Mouse (Mus musculus) limb, embryonic 15.5 days (tissue): ENCODE data around the gene Cenpf. TPM values are rescaled to one million over a fixed set of nuclear protein-coding genes. Genes with fewer than 3 reads are reported as not detected.

Source experiments
- ATAC-seq: fragments of 200-750 bp; cut with Nextera tagmentation; 2 replicates; pipeline ENCODE4 v1.8.0; 2017; ENCODE audit warnings: low read depth, moderate TSS enrichment; ENCODE audit not compliant: insufficient number of reproducible peaks, low FRiP score, low TSS enrichment
- H3K27ac ChIP-seq: fragments of 300-500 bp; sonication (generic); 2 replicates; pipeline ENCODE4 v1.5.1; 2015; ENCODE audit warnings: moderate library complexity, mild to moderate bottlenecking, inconsistent platforms
- H3K27me3 ChIP-seq: fragments of 300-500 bp; sonication (generic); 2 replicates; pipeline ENCODE4 v1.6.1; 2015; ENCODE audit warnings: inconsistent platforms
- H3K36me3 ChIP-seq: fragments of 300-500 bp; sonication (generic); 2 replicates; pipeline ENCODE4 v1.6.1; 2015; ENCODE audit warnings: inconsistent platforms
- H3K4me1 ChIP-seq: fragments of 300-500 bp; sonication (generic); 2 replicates; pipeline ENCODE4 v1.6.1; 2015; ENCODE audit warnings: inconsistent platforms
- H3K4me2 ChIP-seq: fragments of 300-500 bp; sonication (generic); 2 replicates; pipeline ENCODE4 v1.6.1; 2015; ENCODE audit warnings: mild to moderate bottlenecking, inconsistent platforms
- H3K4me3 ChIP-seq: fragments of 300-500 bp; sonication (generic); 2 replicates; pipeline ENCODE4 v1.5.1; 2015; ENCODE audit warnings: mild to moderate bottlenecking, inconsistent platforms
- H3K9ac ChIP-seq: fragments of 300-500 bp; sonication (generic); 2 replicates; pipeline ENCODE4 v1.6.1; 2015; ENCODE audit warnings: inconsistent platforms
- H3K9me3 ChIP-seq: fragments of 300-500 bp; sonication (generic); 2 replicates; pipeline ENCODE4 v1.6.1; 2016; ENCODE audit warnings: inconsistent platforms
- WGBS: fragments of 180-500 bp; shearing (Covaris S2); methylation state at CpG from one replicate; pipeline ENCODE4 v1.1.7; 2015; 5-methylcytosine and 5-hydroxymethylcytosine counted together
- polyA plus RNA-seq: library from polyadenylated mRNA; unstranded; fragments of >200 nt; fragmentation: Nextera tagmentation; extraction: Ambion mirVana; gene quantifications from 2 replicates; pipeline ENCODE4 v1.2.1, GENCODE M21; 2015

Gene Cenpf
- polyA plus RNA-seq, 1 experiment from 2014 or later, result 65.8 TPM

DNA sequence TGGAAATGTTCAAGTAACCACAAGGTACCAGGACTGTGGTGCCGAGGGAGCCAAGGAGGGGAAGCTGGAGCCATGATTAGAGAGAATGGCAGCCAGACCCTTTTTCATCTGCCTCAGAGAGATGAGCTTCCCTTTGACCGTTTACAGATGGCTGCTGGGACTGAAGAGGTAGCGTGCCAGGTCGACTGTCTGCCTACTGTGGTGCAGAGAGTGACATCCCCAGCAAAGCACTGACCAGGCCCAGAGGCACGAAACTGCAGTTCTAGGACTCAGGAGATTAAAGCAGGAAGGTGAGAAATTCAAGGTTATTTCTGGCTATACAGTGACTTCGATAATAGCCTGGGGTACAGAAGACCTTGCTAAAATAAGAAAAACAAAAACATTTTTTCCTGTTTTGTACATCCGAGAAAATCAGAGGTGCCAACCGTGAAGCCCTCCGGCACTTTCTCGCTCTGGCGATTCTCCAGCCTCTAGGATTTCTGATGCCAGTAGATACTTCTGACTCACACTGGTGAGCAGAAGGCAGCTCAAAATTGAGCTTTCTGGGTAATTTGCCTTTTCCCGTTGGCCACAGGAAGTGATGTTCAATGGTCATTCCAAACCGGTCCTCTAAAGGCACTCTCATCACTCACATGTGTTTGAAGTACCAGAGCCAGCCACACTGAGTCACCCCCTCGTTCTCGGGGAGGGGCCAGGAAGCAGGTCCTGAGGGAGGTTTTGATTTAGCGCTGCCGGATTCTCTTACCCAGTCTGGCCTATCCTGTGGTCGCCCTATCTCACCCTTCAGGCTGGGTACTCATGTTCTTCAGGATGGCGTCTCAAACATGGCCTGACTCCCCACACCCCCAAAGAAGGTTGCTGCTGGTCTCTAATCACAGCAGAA lies 28.3 kb upstream of the Cenpf start:
- Histone ChIP-seq H3K9me3 (no peaks in the 10 kb centered on the region), H3K27ac (no peak overlapping the region), H3K4me3 (no peak overlapping the region), H3K27me3 (no peaks in the 10 kb centered on the region), H3K9ac (no peak overlapping the region), H3K4me1 (peaks cover 2% of the 10 kb centered on the region; the same call in 1 of the 2 replicates), H3K4me2 (no peak overlapping the region), H3K36me3 (no peaks in the 10 kb centered on the region)
- WGBS, result 41% methylated on average over 19 of the region's 19 CpGs
- ATAC-seq, result no peak

GRCm38 (mm10) chr1:189709001-189709400 lies 21.1 kb upstream of the Cenpf start:
- WGBS, result 40% methylated on average over 8 of the region's 8 CpGs
- Histone ChIP-seq H3K9ac (no peak overlapping the region), H3K4me2 (no peak overlapping the region), H3K4me1 (peaks cover 41% of the 10 kb centered on the region), H3K9me3 (no peaks in the 10 kb centered on the region), H3K27ac (peak overlapping the region; percentile 75), H3K27me3 (no peaks in the 10 kb centered on the region), H3K36me3 (no peaks in the 10 kb centered on the region), H3K4me3 (no peak overlapping the region)
- 0 out of 2 replicates have a peak, but pooled peaks have one; percentile 48 for ATAC-seq

GRCm38 (mm10) chr1:189707419-189707818 lies 19.5 kb upstream of the Cenpf start:
- no peak for ATAC-seq
- 31% methylated on average over 5 of the region's 5 CpGs for WGBS
- H3K27me3 ChIP-seq, result no peaks in the 10 kb centered on the region
- H3K4me2 ChIP-seq, result no peak overlapping the region
- 0 out of 2 replicates have a peak overlapping the region, but pooled peaks have one; percentile 11 for H3K9ac ChIP-seq
- no peaks in the 10 kb centered on the region for H3K9me3 ChIP-seq
- H3K36me3 ChIP-seq, result no peaks in the 10 kb centered on the region
- peak overlapping the region; percentile 65 for H3K27ac ChIP-seq
- peaks cover 47% of the 10 kb centered on the region for H3K4me1 ChIP-seq
- H3K4me3 ChIP-seq, result no peak overlapping the region

DNA sequence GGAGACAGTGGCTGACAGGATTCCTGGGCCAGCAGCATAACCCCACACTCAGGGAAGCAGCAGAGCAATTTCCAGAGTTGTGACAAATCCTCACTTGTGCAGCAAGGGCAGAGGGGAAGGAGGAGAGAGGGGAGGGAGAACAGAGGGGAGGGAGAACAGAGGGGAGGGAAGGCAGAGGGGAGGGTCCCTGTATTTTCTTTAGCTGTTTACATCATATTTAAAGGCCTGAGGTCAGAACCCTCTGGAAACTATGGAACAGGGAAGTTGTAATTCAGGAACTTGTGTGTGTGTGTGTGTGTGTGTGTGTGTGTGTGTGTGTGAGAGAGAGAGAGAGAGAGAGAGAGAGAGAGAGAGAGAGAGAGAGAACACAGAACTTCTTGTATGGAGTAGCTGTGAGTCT lies 19.1 kb upstream of the Cenpf start:
- Histone ChIP-seq H3K9ac (no peak overlapping the region), H3K36me3 (no peaks in the 10 kb centered on the region), H3K27ac (peak overlapping the region; percentile 38; the same call in 1 of the 2 replicates), H3K4me1 (peaks cover 50% of the 10 kb centered on the region), H3K9me3 (no peaks in the 10 kb centered on the region), H3K27me3 (no peaks in the 10 kb centered on the region), H3K4me2 (no peak overlapping the region), H3K4me3 (no peak overlapping the region)
- no peak for ATAC-seq

- H3K9me3 ChIP-seq, result no peaks in the 10 kb centered on the region
- H3K27ac ChIP-seq, result peak overlapping the region; percentile 38; the same call in 1 of the 2 replicates
- peaks cover 51% of the 10 kb centered on the region for H3K4me1 ChIP-seq
- no peaks in the 10 kb centered on the region for H3K36me3 ChIP-seq
- 40% methylated on average over 12 of the region's 12 CpGs for WGBS
- ATAC-seq, result no peak
- H3K4me2 ChIP-seq, result no peak overlapping the region
- H3K9ac ChIP-seq, result no peak overlapping the region
- no peak overlapping the region for H3K4me3 ChIP-seq
- H3K27me3 ChIP-seq, result no peaks in the 10 kb centered on the region
Measured at GRCm38 (mm10) chr1:189706040-189706645, 18.3 kb upstream of the Cenpf start.

GRCm38 (mm10) chr1:189703591-189703990 lies 15.7 kb upstream of the Cenpf start:
- no peak overlapping the region for H3K4me2 ChIP-seq
- WGBS, result 46% methylated on average over 7 of the region's 7 CpGs
- no peak overlapping the region for H3K27ac ChIP-seq
- H3K9me3 ChIP-seq, result no peaks in the 10 kb centered on the region
- H3K9ac ChIP-seq, result no peak overlapping the region
- ATAC-seq, result no peak
- H3K4me3 ChIP-seq, result no peak overlapping the region
- no peaks in the 10 kb centered on the region for H3K27me3 ChIP-seq
- no peaks in the 10 kb centered on the region for H3K36me3 ChIP-seq
- peaks cover 36% of the 10 kb centered on the region for H3K4me1 ChIP-seq

DNA sequence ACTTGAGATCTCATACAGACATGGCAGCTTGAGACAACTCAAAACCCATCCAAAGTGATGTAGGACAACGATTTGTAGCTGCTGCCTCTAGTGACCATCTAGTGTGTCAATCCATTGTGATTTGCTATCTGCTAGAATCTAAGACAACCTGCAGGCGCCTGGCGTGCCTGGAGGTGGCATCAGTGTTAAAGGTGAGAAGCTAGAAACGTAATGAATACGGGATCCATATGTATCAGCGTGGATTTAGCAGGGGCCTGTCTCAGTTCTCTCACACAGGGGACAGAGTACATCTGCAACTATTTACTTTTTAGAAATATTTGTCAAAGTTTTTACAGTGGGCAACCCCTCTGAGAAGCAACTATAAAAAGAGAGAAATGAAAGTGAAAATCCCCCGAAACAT lies 15.3 kb upstream of the Cenpf start:
- WGBS, result 36% methylated on average over 7 of the region's 7 CpGs
- no peaks in the 10 kb centered on the region for H3K27me3 ChIP-seq
- H3K27ac ChIP-seq, result no peak overlapping the region
- H3K36me3 ChIP-seq, result no peaks in the 10 kb centered on the region
- H3K9ac ChIP-seq, result no peak overlapping the region
- no peaks in the 10 kb centered on the region for H3K9me3 ChIP-seq
- no peak overlapping the region for H3K4me3 ChIP-seq
- no peak overlapping the region for H3K4me2 ChIP-seq
- peaks cover 33% of the 10 kb centered on the region for H3K4me1 ChIP-seq
- no peak for ATAC-seq

DNA sequence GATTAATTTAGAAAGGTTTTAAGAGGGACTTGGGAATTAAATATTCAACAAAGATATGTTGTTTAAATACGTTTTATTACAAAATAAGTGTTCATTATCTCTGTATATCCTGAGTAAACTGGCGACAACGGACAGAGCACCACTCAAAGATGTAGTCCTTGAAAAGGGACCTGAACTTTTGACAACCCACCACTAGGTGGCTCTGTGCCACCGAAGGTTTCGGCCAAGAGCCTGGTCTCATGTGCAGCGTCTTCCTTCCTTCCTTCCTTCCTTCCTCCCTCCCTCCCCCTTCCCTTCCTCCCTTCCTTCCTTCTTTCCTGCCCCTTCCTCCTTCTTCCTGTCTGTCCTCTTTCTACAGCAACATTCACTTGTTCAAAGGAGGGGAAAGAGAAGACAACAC lies 13.1 kb upstream of the Cenpf start:
- Histone ChIP-seq H3K4me1 (peaks cover 13% of the 10 kb centered on the region), H3K27me3 (no peaks in the 10 kb centered on the region), H3K9me3 (no peaks in the 10 kb centered on the region), H3K4me2 (no peak overlapping the region), H3K4me3 (no peak overlapping the region), H3K36me3 (no peaks in the 10 kb centered on the region), H3K9ac (no peak overlapping the region), H3K27ac (no peak overlapping the region)
- no peak for ATAC-seq
- WGBS, result 2% methylated on average over 6 of the region's 6 CpGs

GRCm38 (mm10) chr1:189700186-189700585 lies 12.3 kb upstream of the Cenpf start:
- H3K4me2 ChIP-seq, result no peak overlapping the region
- H3K27me3 ChIP-seq, result no peaks in the 10 kb centered on the region
- H3K27ac ChIP-seq, result no peak overlapping the region
- H3K36me3 ChIP-seq, result no peaks in the 10 kb centered on the region
- ATAC-seq, result no peak
- H3K4me3 ChIP-seq, result no peak overlapping the region
- no peak overlapping the region for H3K9ac ChIP-seq
- 75% methylated on average over 6 of the region's 6 CpGs for WGBS
- H3K9me3 ChIP-seq, result no peaks in the 10 kb centered on the region
- peaks cover 9% of the 10 kb centered on the region; the same call in 1 of the 2 replicates for H3K4me1 ChIP-seq

- Histone ChIP-seq H3K4me3 (no peak overlapping the region), H3K9me3 (no peaks in the 10 kb centered on the region), H3K27me3 (no peaks in the 10 kb centered on the region), H3K36me3 (no peaks in the 10 kb centered on the region), H3K4me2 (no peak overlapping the region), H3K9ac (no peak overlapping the region), H3K4me1 (peaks cover 4% of the 10 kb centered on the region; the same call in 1 of the 2 replicates), H3K27ac (no peak overlapping the region)
- 66% methylated on average over 4 of the region's 4 CpGs for WGBS
- no peak for ATAC-seq
Measured at GRCm38 (mm10) chr1:189698416-189698815, 10.5 kb upstream of the Cenpf start.

DNA sequence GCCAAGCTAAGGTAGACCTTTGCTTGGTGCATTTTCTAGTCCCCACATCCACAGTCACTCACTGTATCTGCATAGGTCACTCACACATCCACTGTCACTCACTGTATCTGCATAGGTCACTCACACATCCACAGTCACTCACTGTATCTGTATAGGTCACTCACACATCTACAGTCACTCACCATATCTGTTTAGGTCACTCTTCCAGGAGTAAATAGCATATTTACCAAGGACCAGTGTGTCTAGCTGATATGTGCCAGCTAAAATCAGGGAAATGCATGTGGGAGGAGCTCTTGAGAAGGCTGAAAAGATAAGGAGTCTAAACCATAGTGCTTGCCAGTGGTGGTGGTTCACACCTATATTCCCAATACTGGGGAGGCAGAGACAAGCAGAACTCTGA lies 7.4 kb upstream of the Cenpf start:
- no peak overlapping the region for H3K27ac ChIP-seq
- no peaks in the 10 kb centered on the region for H3K4me1 ChIP-seq
- no peak for ATAC-seq
- H3K27me3 ChIP-seq, result no peaks in the 10 kb centered on the region
- H3K4me3 ChIP-seq, result no peak overlapping the region
- H3K36me3 ChIP-seq, result no peaks in the 10 kb centered on the region
- H3K9me3 ChIP-seq, result no peaks in the 10 kb centered on the region
- H3K4me2 ChIP-seq, result no peak overlapping the region
- no peak overlapping the region for H3K9ac ChIP-seq

GRCm38 (mm10) chr1:189694391-189694790 lies 6.5 kb upstream of the Cenpf start:
- Histone ChIP-seq H3K27me3 (no peaks in the 10 kb centered on the region), H3K4me1 (0 out of 2 replicates have a peak, but pooled peaks cover 2% of the 10 kb centered on the region), H3K27ac (no peak overlapping the region), H3K4me2 (no peak overlapping the region), H3K9me3 (no peaks in the 10 kb centered on the region), H3K9ac (no peak overlapping the region), H3K4me3 (no peak overlapping the region), H3K36me3 (no peaks in the 10 kb centered on the region)
- ATAC-seq, result no peak
- WGBS, result 87% methylated on average over 2 of the region's 2 CpGs
